10 mouse cellular contexts compared by ENCODE assay signal in the genomic region with DNA sequence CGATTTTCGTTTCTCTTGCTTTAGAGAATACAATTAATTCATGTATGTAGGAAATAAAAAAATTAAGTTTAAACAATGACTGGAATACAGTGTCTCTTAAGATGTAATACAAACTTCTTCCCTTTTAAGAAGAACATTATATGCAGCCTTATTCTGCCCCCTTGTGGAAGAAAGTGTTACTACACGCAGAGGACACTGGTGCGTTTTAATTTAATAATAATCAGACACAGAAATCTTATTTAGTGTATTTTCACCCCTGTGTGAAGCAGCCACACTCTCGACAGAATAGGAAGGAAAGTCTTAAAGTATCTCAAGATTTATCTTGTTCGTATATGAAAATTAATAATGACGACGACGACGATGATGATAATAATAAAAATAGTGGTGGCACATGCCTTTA. TPM values are rescaled to one million over a fixed set of nuclear protein-coding genes. Genes with fewer than 3 reads are reported as not detected.
DNase-seq lines count a peak whose midpoint lies in the region; ATAC-seq lines count a peak whose summit lies in the region.
"Had no signal": no experiment of that assay in that cellular context is flagged by ENCODE, and none has a peak within 500 bp of the region (broad histone marks: within the 10 kb centered on the region; RNA-seq: fewer than 3 reads in every experiment).

No protein-coding gene starts in this region.

- 33% methylated on average over 10 of the region's 10 CpGs for WGBS in hindbrain, embryonic 10.5 days
- 30% methylated on average over 10 of the region's 10 CpGs for WGBS in hindbrain, embryonic 13.5 days

- no peak for ATAC-seq in hindbrain, embryonic 13.5 days (ENCODE audit: low FRiP score)

- H3K4me2 ChIP-seq in hindbrain, embryonic 13.5 days: no peak overlapping the region
- H3K4me2 ChIP-seq: embryonic facial prominence, embryonic 13.5 days; liver, embryonic 15.5 days had no signal

- peak; percentile 33 for DNase-seq in hindbrain, embryonic 10.5 days (ENCODE audit: low spot score)
- DNase-seq in urinary bladder, postnatal 25 days (ENCODE audit: low spot score): peak; percentile 52
- no peak for DNase-seq in urinary bladder, postnatal 10 days (ENCODE audit: low spot score)
- DNase-seq in cerebellum, postnatal 14 days: peak; percentile 80 to 81
- peak; percentile 72 for DNase-seq in kidney, postnatal 10 days
- peak; percentile 47 to 68 for DNase-seq in natural killer cell, adult 2 months (ENCODE audit: low spot score in 2 of 2)
- no peak for DNase-seq in urinary bladder, postnatal 36 days (ENCODE audit: low spot score in 2 of 2)

- no peaks in the 10 kb centered on the region for H3K27me3 ChIP-seq in hindbrain, embryonic 10.5 days (ENCODE audit: insufficient read depth, poor library complexity, severe bottlenecking)
- peaks cover 9% of the 10 kb centered on the region for H3K27me3 ChIP-seq in hindbrain, embryonic 13.5 days
- H3K27me3 ChIP-seq: embryonic facial prominence, embryonic 13.5 days had no signal

- H3K4me3 ChIP-seq in hindbrain, embryonic 10.5 days: no peak overlapping the region
- H3K4me3 ChIP-seq in hindbrain, embryonic 13.5 days: no peak overlapping the region
- H3K4me3 ChIP-seq: embryonic facial prominence, embryonic 13.5 days; liver, embryonic 15.5 days had no signal

- no peaks in the 10 kb centered on the region for H3K36me3 ChIP-seq in hindbrain, embryonic 10.5 days
- no peaks in the 10 kb centered on the region for H3K36me3 ChIP-seq in hindbrain, embryonic 13.5 days
- H3K36me3 ChIP-seq: embryonic facial prominence, embryonic 13.5 days; liver, embryonic 15.5 days had no signal

- H3K27ac ChIP-seq in hindbrain, embryonic 10.5 days: no peak overlapping the region
- H3K27ac ChIP-seq in hindbrain, embryonic 13.5 days: no peak overlapping the region
- H3K27ac ChIP-seq: embryonic facial prominence, embryonic 13.5 days; liver, embryonic 15.5 days had no signal

- no peaks in the 10 kb centered on the region for H3K9me3 ChIP-seq in hindbrain, embryonic 10.5 days
- H3K9me3 ChIP-seq in hindbrain, embryonic 13.5 days: no peaks in the 10 kb centered on the region
- H3K9me3 ChIP-seq: embryonic facial prominence, embryonic 13.5 days; liver, embryonic 15.5 days had no signal

- H3K9ac ChIP-seq in hindbrain, embryonic 13.5 days: no peak overlapping the region
- H3K9ac ChIP-seq: embryonic facial prominence, embryonic 13.5 days; liver, embryonic 15.5 days had no signal

- peaks cover 46% of the 10 kb centered on the region for H3K4me1 ChIP-seq in hindbrain, embryonic 10.5 days (replicated peaks)
- H3K4me1 ChIP-seq in hindbrain, embryonic 13.5 days (replicated peaks): peaks cover 17% of the 10 kb centered on the region

RNA-seq across cellular contexts. Expression of gene Slc22a16, which starts 45.1 kb away (rescaled TPM):
- polyA plus RNA-seq in hindbrain, embryonic 10.5 days (2016; fragmentation: Nextera tagmentation; extraction: Ambion mirVana): not detected in 2 replicates
- polyA plus RNA-seq in hindbrain, embryonic 13.5 days (2015; fragmentation: Nextera tagmentation; extraction: Ambion mirVana): not detected in 2 replicates
- polyA plus RNA-seq: embryonic facial prominence, embryonic 13.5 days; liver, embryonic 15.5 days had no signal

Comparison
In these comparisons a context has a peak if more than half of its experiments do, and no peak if none do; other contexts are left out.
1. DNase-seq: peak in hindbrain, embryonic 10.5 days (single experiment), urinary bladder, postnatal 25 days (single experiment), cerebellum, postnatal 14 days (2 of 2), kidney, postnatal 10 days (single experiment) and natural killer cell, adult 2 months (2 of 2); none in urinary bladder, postnatal 10 days (single experiment) and urinary bladder, postnatal 36 days (0 of 2).